Mouse (Mus musculus) stomach, embryonic 14.5 days (tissue): ENCODE measurements at regions not wholly inside any gene's neighbourhood (a gene's known extent, or its start where the extent isn't known, plus 50 kb on each side); places are given as distances from the start of the nearest gene placed in this dataset.

ENCODE experiments used
- ATAC-seq: fragments of 200-750 bp; cut with Nextera tagmentation; 2 replicates; pipeline ENCODE4 v1.8.0; 2017; ENCODE audit warnings: low read depth, moderate TSS enrichment; ENCODE audit not compliant: insufficient number of reproducible peaks, insufficient read depth, low FRiP score
- H3K27ac ChIP-seq: fragments of 300-500 bp; sonication (generic); 2 replicates; pipeline ENCODE4 v1.5.1; 2014; ENCODE audit warnings: mild to moderate bottlenecking, low read length, moderate library complexity, mixed read lengths
- H3K27me3 ChIP-seq: fragments of 300-500 bp; sonication (generic); 2 replicates; pipeline ENCODE4 v1.6.1; 2014; ENCODE audit warnings: low read length, control low read depth, mixed read lengths; ENCODE audit not compliant: control insufficient read depth, insufficient read depth
- H3K36me3 ChIP-seq: fragments of 300-500 bp; sonication (generic); 2 replicates; pipeline ENCODE4 v1.6.1; 2014; ENCODE audit warnings: mild to moderate bottlenecking, control low read depth, low read length, moderate library complexity, mixed read lengths; ENCODE audit not compliant: control insufficient read depth, insufficient read depth
- H3K4me1 ChIP-seq: fragments of 300-500 bp; sonication (generic); 2 replicates; pipeline ENCODE4 v1.6.1; 2014; ENCODE audit warnings: low read length, control low read depth, mixed read lengths; ENCODE audit not compliant: control insufficient read depth, insufficient read depth
- H3K4me2 ChIP-seq: fragments of 300-500 bp; sonication (generic); replicated peaks from 2 replicates; pipeline ENCODE4 v1.6.1; 2014; ENCODE audit warnings: low read depth, low read length, control low read depth
- H3K4me3 ChIP-seq: fragments of 300-500 bp; sonication (generic); 2 replicates; pipeline ENCODE4 v1.5.1; 2014; ENCODE audit warnings: low read depth, low read length, control low read depth
- H3K9ac ChIP-seq: fragments of 300-500 bp; sonication (generic); replicated peaks from 2 replicates; pipeline ENCODE4 v1.6.1; 2014; ENCODE audit warnings: low read depth, mild to moderate bottlenecking, control low read depth, low read length, moderate library complexity, mixed read lengths
- H3K9me3 ChIP-seq: fragments of 300-500 bp; sonication (generic); 2 replicates; pipeline ENCODE4 v1.6.1; 2016; ENCODE audit warnings: low read depth, low read length, control low read depth; ENCODE audit not compliant: control insufficient read depth
- WGBS: fragments of 180-500 bp; shearing (Covaris S2); extraction: QIAGEN DNeasy Blood & Tissue Kit; methylation state at CpG from one replicate; pipeline ENCODE4 v1.1.7; 2014; 5-methylcytosine and 5-hydroxymethylcytosine counted together

DNA sequence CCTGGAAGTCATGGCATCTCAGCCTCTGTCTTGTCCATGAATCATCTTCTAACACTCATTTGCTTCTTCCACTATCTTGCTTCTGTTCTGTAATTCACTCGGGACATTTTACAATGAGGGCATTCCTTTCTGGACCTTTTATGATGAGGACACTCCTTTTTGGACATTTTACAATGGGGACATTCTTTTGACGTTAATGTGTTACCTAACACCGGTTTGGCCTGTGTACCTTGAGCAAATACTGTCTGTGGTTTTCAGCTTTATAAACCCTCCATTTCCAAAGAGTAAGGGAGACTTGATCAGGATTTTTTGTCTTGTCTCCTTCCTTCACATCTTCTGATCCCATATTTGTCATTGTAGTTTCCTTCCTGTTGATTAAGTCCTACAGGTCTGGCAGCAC lies 1262.3 kb upstream of the Cdh8 start:
- Histone ChIP-seq H3K36me3 (no peaks in the 10 kb centered on the region), H3K4me1 (no peaks in the 10 kb centered on the region), H3K9ac (no peak overlapping the region), H3K9me3 (no peaks in the 10 kb centered on the region), H3K4me2 (no peak overlapping the region), H3K4me3 (no peak overlapping the region), H3K27ac (no peak overlapping the region), H3K27me3 (no peaks in the 10 kb centered on the region)
- ATAC-seq = no peak
- 66% methylated on average over 3 of the region's 3 CpGs for WGBS
